ENCODE assay signal across 8 mouse cellular contexts in the genomic region with DNA sequence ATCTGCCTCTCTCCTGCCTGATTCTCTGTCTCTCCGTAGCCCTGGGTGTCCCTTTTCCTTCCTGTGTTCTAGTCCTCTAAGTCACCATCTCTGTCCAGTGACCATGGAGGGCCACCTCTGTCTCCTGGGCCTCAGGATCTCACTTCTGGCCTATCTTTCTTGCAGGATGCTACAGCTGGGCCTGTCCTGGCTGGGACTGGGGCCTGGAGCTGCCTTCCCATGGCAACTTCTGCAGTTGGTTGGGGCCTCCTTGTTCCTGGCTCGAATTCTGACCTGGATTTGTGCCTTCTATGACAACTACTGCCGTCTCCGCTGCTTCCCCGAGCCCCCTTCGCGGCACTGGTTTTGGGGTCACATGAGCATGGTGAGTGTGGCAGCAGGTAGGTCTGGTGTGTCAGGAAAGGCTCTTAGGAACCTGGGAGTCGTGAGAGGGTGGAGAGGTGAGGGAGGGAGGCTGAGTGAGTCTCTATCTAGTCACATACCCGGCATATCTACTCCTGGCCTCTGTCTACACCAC. TPM values are rescaled to one million over a fixed set of nuclear protein-coding genes. Genes with fewer than 3 reads are reported as not detected.
DNase-seq lines count a peak whose midpoint lies in the region; ATAC-seq lines count a peak whose summit lies in the region.

No protein-coding gene starts in this region.

- WGBS in forebrain, embryonic 10.5 days: 40% methylated on average over 9 of the region's 9 CpGs
- WGBS in intestine, embryonic 16.5 days: 35% methylated on average over 9 of the region's 9 CpGs
- 45% methylated on average over 9 of the region's 9 CpGs for WGBS in midbrain, embryonic 11.5 days

- peaks cover 33% of the 10 kb centered on the region for H3K4me1 ChIP-seq in megakaryocyte, embryonic 14.5 days
- peaks cover 23% of the 10 kb centered on the region for H3K4me1 ChIP-seq in forebrain, embryonic 10.5 days
- peaks cover 8% of the 10 kb centered on the region; the same call in 1 of the 2 replicates for H3K4me1 ChIP-seq in intestine, embryonic 16.5 days (ENCODE audit: control insufficient read depth, insufficient read depth, low read length)
- H3K4me1 ChIP-seq in midbrain, embryonic 11.5 days (ENCODE audit: control insufficient read depth, insufficient read depth, low read length): peaks cover 12% of the 10 kb centered on the region

- peak overlapping the region; percentile 89 for H3K4me3 ChIP-seq in megakaryocyte, embryonic 14.5 days (replicated peaks)
- peak overlapping the region; percentile 58 for H3K4me3 ChIP-seq in forebrain, embryonic 10.5 days
- H3K4me3 ChIP-seq in intestine, embryonic 16.5 days (ENCODE audit: low read length): peak overlapping the region; percentile 58
- H3K4me3 ChIP-seq in midbrain, embryonic 11.5 days (ENCODE audit: low read depth, low read length): peak overlapping the region; percentile 41

- ATAC-seq in megakaryocyte, adult 5-6 weeks (ENCODE audit: poor library complexity, severe bottlenecking): no peak
- ATAC-seq in intestine, embryonic 16.5 days: peak; percentile 59
- ATAC-seq in midbrain, embryonic 11.5 days (ENCODE audit: low FRiP score): no peak; the same call in 1 of the 2 replicates
- ATAC-seq in activated CD4-positive, CD25-positive, alpha-beta regulatory T cell, adult 4 months: no peak
- no peak for ATAC-seq in frontal cortex, adult (ENCODE audit: low TSS enrichment)

- DNase-seq in forebrain, embryonic 10.5 days (ENCODE audit: extremely low spot score, low spot score): no peak
- DNase-seq in midbrain, embryonic 11.5 days (ENCODE audit: low spot score, missing footprints): no peak
- no peak for DNase-seq in c-Kit-positive CD71-positive TER-119-positive erythroid progenitor cells, embryonic 14.5 days (ENCODE audit: low spot score)

- H3K4me2 ChIP-seq in intestine, embryonic 16.5 days (ENCODE audit: low read depth, low read length): peak overlapping the region; percentile 87
- peak overlapping the region; percentile 64 for H3K4me2 ChIP-seq in midbrain, embryonic 11.5 days

- H3K27ac ChIP-seq in forebrain, embryonic 10.5 days: peak overlapping the region; percentile 90
- H3K27ac ChIP-seq in intestine, embryonic 16.5 days (ENCODE audit: low read length): peak overlapping the region; percentile 4; the same call in 1 of the 2 replicates
- no peak overlapping the region for H3K27ac ChIP-seq in midbrain, embryonic 11.5 days (ENCODE audit: low read depth, low read length)

- H3K36me3 ChIP-seq in megakaryocyte, embryonic 14.5 days (replicated peaks; ENCODE audit: low read length): no peaks in the 10 kb centered on the region
- peaks cover 4% of the 10 kb centered on the region; the same call in 1 of the 2 replicates for H3K36me3 ChIP-seq in forebrain, embryonic 10.5 days (replicated peaks)
- H3K36me3 ChIP-seq in intestine, embryonic 16.5 days (ENCODE audit: control insufficient read depth, insufficient read depth, low read length): no peaks in the 10 kb centered on the region
- no peaks in the 10 kb centered on the region for H3K36me3 ChIP-seq in midbrain, embryonic 11.5 days (ENCODE audit: control insufficient read depth, insufficient read depth, low read length)

- H3K9me3 ChIP-seq in megakaryocyte, embryonic 14.5 days: no peaks in the 10 kb centered on the region
- H3K9me3 ChIP-seq in forebrain, embryonic 10.5 days: no peaks in the 10 kb centered on the region
- no peaks in the 10 kb centered on the region for H3K9me3 ChIP-seq in intestine, embryonic 16.5 days (ENCODE audit: control insufficient read depth, low read length)
- no peaks in the 10 kb centered on the region for H3K9me3 ChIP-seq in midbrain, embryonic 11.5 days (ENCODE audit: control insufficient read depth, low read length)

- peaks cover 11% of the 10 kb centered on the region for H3K27me3 ChIP-seq in megakaryocyte, embryonic 14.5 days (replicated peaks)
- H3K27me3 ChIP-seq in forebrain, embryonic 10.5 days (ENCODE audit: poor library complexity, severe bottlenecking): no peaks in the 10 kb centered on the region
- no peaks in the 10 kb centered on the region for H3K27me3 ChIP-seq in intestine, embryonic 16.5 days (replicated peaks; ENCODE audit: control insufficient read depth, insufficient read depth, low read length)
- no peaks in the 10 kb centered on the region for H3K27me3 ChIP-seq in midbrain, embryonic 11.5 days (ENCODE audit: control insufficient read depth, insufficient read depth, low read length)

- H3K9ac ChIP-seq in intestine, embryonic 16.5 days (ENCODE audit: low read depth, low read length): peak overlapping the region; percentile 67
- H3K9ac ChIP-seq in midbrain, embryonic 11.5 days (ENCODE audit: low read length): peak overlapping the region; percentile 52

RNA-seq across cellular contexts. Expression of gene Cyp4f17, which starts 0.9 kb away (rescaled TPM):
- 0.67 TPM in 1 of 2 replicates, not detected in the other for polyA plus RNA-seq in megakaryocyte, embryonic 14.5 days (2012; ENCODE audit: insufficient read depth, low replicate concordance)
- total RNA-seq in megakaryocyte, adult 5-6 weeks (2015): 0.36 and 0.38 TPM in 2 replicates
- 0.66 and 0.98 TPM in 2 replicates for total RNA-seq in megakaryocyte, adult 5-6 weeks (2017)
- polyA plus RNA-seq in forebrain, embryonic 10.5 days (2016; fragmentation: Nextera tagmentation; extraction: Ambion mirVana): 7.0 and 7.5 TPM in 2 replicates
- polyA plus RNA-seq in intestine, embryonic 16.5 days (2015; fragmentation: Nextera tagmentation; extraction: Ambion mirVana): 4.6 TPM in 2 replicates
- polyA plus RNA-seq in midbrain, embryonic 11.5 days (2014; fragmentation: Nextera tagmentation; extraction: Ambion mirVana): 4.4 and 4.8 TPM in 2 replicates
- 1 to 10 TPM; 7.5 to 8.8 TPM for polyA plus RNA-seq in activated CD4-positive, CD25-positive, alpha-beta regulatory T cell, adult 4 months (2017; shearing (Covaris generic))

RNA-seq across cellular contexts. Expression of gene Cyp4f16, which starts 29.6 kb away (rescaled TPM):
- 2.1 and 5.3 TPM in 2 replicates for polyA plus RNA-seq in megakaryocyte, embryonic 14.5 days (2012; ENCODE audit: insufficient read depth, low replicate concordance)
- 25.2 and 28.3 TPM in 2 replicates for total RNA-seq in megakaryocyte, adult 5-6 weeks (2015)
- 19.0 and 39.0 TPM in 2 replicates for total RNA-seq in megakaryocyte, adult 5-6 weeks (2017)
- polyA plus RNA-seq in forebrain, embryonic 10.5 days (2016; fragmentation: Nextera tagmentation; extraction: Ambion mirVana): 10.7 and 14.1 TPM in 2 replicates
- polyA plus RNA-seq in intestine, embryonic 16.5 days (2015; fragmentation: Nextera tagmentation; extraction: Ambion mirVana): 58.5 and 70.7 TPM in 2 replicates
- polyA plus RNA-seq in midbrain, embryonic 11.5 days (2014; fragmentation: Nextera tagmentation; extraction: Ambion mirVana): 8.3 and 11.0 TPM in 2 replicates
- 1 to 10 TPM; 7.4 to 7.6 TPM for polyA plus RNA-seq in activated CD4-positive, CD25-positive, alpha-beta regulatory T cell, adult 4 months (2017; shearing (Covaris generic))

RNA-seq across cellular contexts. Expression of gene Cyp4f39, which starts 54.3 kb away (rescaled TPM):
- not detected in 2 replicates for polyA plus RNA-seq in megakaryocyte, embryonic 14.5 days (2012; ENCODE audit: insufficient read depth, low replicate concordance)
- total RNA-seq in megakaryocyte, adult 5-6 weeks (2015): not detected in 2 replicates
- not detected in 2 replicates for total RNA-seq in megakaryocyte, adult 5-6 weeks (2017)
- 0.46 TPM in 1 of 2 replicates, not detected in the other for polyA plus RNA-seq in forebrain, embryonic 10.5 days (2016; fragmentation: Nextera tagmentation; extraction: Ambion mirVana)
- 0.37 and 0.88 TPM in 2 replicates for polyA plus RNA-seq in intestine, embryonic 16.5 days (2015; fragmentation: Nextera tagmentation; extraction: Ambion mirVana)
- polyA plus RNA-seq in midbrain, embryonic 11.5 days (2014; fragmentation: Nextera tagmentation; extraction: Ambion mirVana): 0.26 and 0.42 TPM in 2 replicates
- under 1 TPM in 1 of 2 experiments, not detected in 1; 0.68 TPM for polyA plus RNA-seq in activated CD4-positive, CD25-positive, alpha-beta regulatory T cell, adult 4 months (2017; shearing (Covaris generic))
